Mouse (Mus musculus) CD4-positive naive resting alpha-beta T cell, adult 57 days (primary cell): Measurements from ENCODE around the gene Ttc19. TPM values are rescaled to one million over a fixed set of nuclear protein-coding genes. Genes with fewer than 3 reads are reported as not detected.

Experiments
- total RNA-seq: library from RNA; stranded (reverse); gene quantifications from one replicate; pipeline ENCODE4 v1.2.4, GENCODE M21; 2023

Ttc19 gene
- 29.6 TPM for total RNA-seq

GRCm38 (mm10) chr11:62280675-62281600 lies at the start of gene Ttc19, which contains the start of gene Zswim7:
TSS of gene Ttc19 (plus strand) at chr11:62281473.
TSS of gene Zswim7 (minus strand) at chr11:62281375.

GRCm38 (mm10) chr11:62248401-62249244 lies 32.6 kb upstream of the Ttc19 start, which contains the start of gene Adora2b:
TSS of gene Adora2b (plus strand) at chr11:62248984.

Other genes starting within 250 kb of the Ttc19 start
- not detected for gene Adora2b, start 32.5 kb upstream of the Ttc19 start, total RNA-seq
- gene Zswim7, start 98 bp upstream of the Ttc19 start, total RNA-seq: 6.0 TPM
- gene Pigl, start 177.0 kb downstream of the Ttc19 start, total RNA-seq: 11.1 TPM
- gene Ncor1, start 177.1 kb downstream of the Ttc19 start, total RNA-seq: 468 TPM